Mouse (Mus musculus) liver, embryonic 14.5 days (tissue): ENCODE measurements around the gene Krr1. TPM values are rescaled to one million over a fixed set of nuclear protein-coding genes. Genes with fewer than 3 reads are reported as not detected.
"Not testable (repeated sequence)": the region's sequence is repeated elsewhere in the genome, so short reads cannot be mapped to it uniquely, and the experiment has no call there.

Experiments used
- ATAC-seq: fragments of 200-750 bp; cut with Nextera tagmentation; 2 replicates; pipeline ENCODE4 v1.8.0; 2017; ENCODE audit warnings: moderate number of reproducible peaks, mild to moderate bottlenecking, moderate library complexity; ENCODE audit not compliant: insufficient read depth
- DNase-seq, 3 experiments: peaks; one replicate each; pipeline ENCODE4 v3.0.0-alpha.2; 2012 to 2013; ENCODE audit warnings: low read depth in 3 of 3, low spot score in 3 of 3
- H3K27ac ChIP-seq: fragments of 300-500 bp; sonication (generic); 2 replicates; pipeline ENCODE4 v1.5.1; 2014; ENCODE audit warnings: moderate library complexity, mild to moderate bottlenecking, control low read depth, inconsistent platforms
- H3K27me3 ChIP-seq: fragments of 300-500 bp; sonication (generic); 2 replicates; pipeline ENCODE4 v1.6.1; 2014; ENCODE audit warnings: mild to moderate bottlenecking, low read length, moderate library complexity; ENCODE audit not compliant: control insufficient read depth, insufficient read depth
- H3K36me3 ChIP-seq: fragments of 300-500 bp; sonication (generic); replicated peaks from 2 replicates; pipeline ENCODE4 v1.6.1; 2014; ENCODE audit warnings: low read depth; ENCODE audit not compliant: control insufficient read depth, insufficient read depth
- H3K4me1 ChIP-seq, 2 experiments: fragments of 200-500 bp in 1 of 2; fragments of 300-500 bp in 1 of 2; sonication (generic) in 1 of 2; replicated peaks; 2 replicates each; pipeline ENCODE4 v1.6.1; 2012 to 2014; ENCODE audit warnings: antibody characterized with exemption in 1 of 2, inconsistent platforms in 1 of 2, low read length in 1 of 2; ENCODE audit not compliant: control insufficient read depth in 2 of 2, insufficient read depth in 2 of 2
- H3K4me2 ChIP-seq: fragments of 300-500 bp; sonication (generic); 2 replicates; pipeline ENCODE4 v1.6.1; 2014; ENCODE audit warnings: low read depth, mild to moderate bottlenecking, control low read depth, moderate library complexity
- H3K4me3 ChIP-seq, 2 experiments: fragments of 200-500 bp in 1 of 2; fragments of 300-500 bp in 1 of 2; sonication (generic) in 1 of 2; 2 replicates each; pipeline ENCODE4 v1.5.1; 2012 to 2014; ENCODE audit warnings: low read depth in 2 of 2, low read length in 2 of 2, mild to moderate bottlenecking in 2 of 2, control low read depth in 1 of 2, inconsistent platforms in 1 of 2, moderate library complexity in 1 of 2; ENCODE audit not compliant: insufficient read depth in 1 of 2
- H3K9ac ChIP-seq: fragments of 300-500 bp; sonication (generic); replicated peaks from 2 replicates; pipeline ENCODE4 v1.6.1; 2014; ENCODE audit warnings: mild to moderate bottlenecking, control low read depth, moderate library complexity
- H3K9me3 ChIP-seq: fragments of 300-500 bp; sonication (generic); 2 replicates; pipeline ENCODE4 v1.6.1; 2016; ENCODE audit warnings: low read length, mixed read lengths; ENCODE audit not compliant: control insufficient read depth
- CTCF ChIP-seq: IDR thresholded peaks from 2 replicates; pipeline ENCODE4 v1.5.1; 2016; ENCODE audit warnings: antibody characterized with exemption, low read depth, control low read depth
- EP300 ChIP-seq: IDR thresholded peaks from 2 replicates; pipeline ENCODE4 v1.6.1; 2016; ENCODE audit warnings: antibody characterized with exemption, low read depth
- WGBS: fragments of 180-500 bp; shearing (Covaris S2); extraction: QIAGEN DNeasy Blood & Tissue Kit; methylation state at CpG from one replicate; pipeline ENCODE4 v1.1.7; 2014; ENCODE audit not compliant: insufficient replicate concordance; 5-methylcytosine and 5-hydroxymethylcytosine counted together
- polyA plus RNA-seq, 2 experiments: library from polyadenylated mRNA; depleted of rRNA in 1 of 2; stranded (reverse) in 1 of 2; unstranded in 1 of 2; fragments of >200 nt; fragmentation: Nextera tagmentation in 1 of 2; extraction: Ambion mirVana in 1 of 2; gene quantifications; 2 replicates each; pipeline versions ENCODE4 v1.2.1 to v1.2.3; 2012 to 2014

Gene Krr1
- polyA plus RNA-seq, 2 experiments: 9.9 to 22.1 TPM

DNA sequence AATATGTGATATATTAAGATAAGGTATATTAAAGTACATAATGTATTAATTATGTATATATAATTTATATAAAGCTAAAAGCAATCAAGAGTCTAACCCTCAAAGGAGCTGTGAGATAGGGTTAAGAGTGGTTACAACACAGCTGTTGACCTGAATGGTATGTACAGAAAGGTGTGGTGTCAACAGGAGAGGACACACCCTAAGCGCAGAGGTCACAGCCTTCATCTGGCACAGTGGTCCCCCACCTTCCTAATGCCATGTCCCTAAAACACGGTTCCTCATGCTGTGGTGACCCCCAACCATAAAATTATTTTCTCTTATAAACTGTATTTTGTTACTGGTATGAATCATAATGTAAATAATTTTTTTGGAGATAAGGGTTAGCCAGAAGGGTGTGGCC, 28.9 kb downstream of the Krr1 start:
- Histone ChIP-seq H3K9ac (no peak overlapping the region), H3K27me3 (no peaks in the 10 kb centered on the region), H3K9me3 (no peaks in the 10 kb centered on the region), H3K4me1 (peaks cover 18 to 30% of the 10 kb centered on the region in 2 experiments), H3K36me3 (no peaks in the 10 kb centered on the region), H3K4me3 (no peak overlapping the region), H3K4me2 (peak overlapping the region; percentile 48; the same call in 1 of the 2 replicates), H3K27ac (no peak overlapping the region)
- TF ChIP-seq EP300 (no peak), CTCF (no peak)
- 59% methylated on average over 2 of the region's 2 CpGs for WGBS
- ATAC-seq (no peak), DNase-seq (no peak)

DNA sequence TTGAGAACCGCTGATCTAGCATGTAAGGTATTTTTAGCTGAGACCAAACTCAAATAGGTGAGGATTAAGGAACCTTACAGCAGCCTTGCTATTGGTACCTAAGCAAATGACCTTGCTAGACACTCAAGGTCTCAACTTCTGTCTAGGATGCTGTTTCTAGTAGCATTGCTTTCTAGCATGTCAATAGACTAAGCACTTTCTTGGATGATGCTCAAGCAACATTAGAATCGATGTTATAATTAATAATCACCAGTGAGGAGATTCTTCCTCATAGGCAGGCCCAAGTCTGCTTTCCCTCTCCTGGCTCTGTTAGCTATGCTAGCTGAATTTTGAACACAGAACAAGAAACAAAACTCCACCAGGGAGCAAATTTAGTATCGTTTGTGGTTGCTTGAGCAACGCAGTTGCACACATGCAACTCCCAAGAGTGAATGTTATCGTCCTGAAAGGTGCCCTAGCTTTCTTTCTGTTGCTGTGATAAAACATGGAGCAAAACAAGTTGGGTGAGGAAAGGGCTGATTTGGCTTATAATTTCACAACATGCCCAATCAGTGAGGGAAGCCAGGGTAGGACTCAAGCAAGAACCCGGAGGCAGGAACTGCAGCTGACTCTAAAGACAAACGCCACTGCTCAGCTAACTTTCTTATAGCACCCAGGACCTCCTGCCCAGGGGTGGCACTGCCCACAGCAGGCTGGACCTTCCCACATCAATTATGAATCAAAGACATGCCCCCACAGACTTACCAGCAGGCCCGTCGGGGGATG, 29.5 kb downstream of the Krr1 start:
- ATAC-seq (peak; percentile 40; the same call in 1 of the 2 replicates), DNase-seq (no peak)
- Histone ChIP-seq H3K27ac (peak overlapping the region; percentile 19; the same call in 1 of the 2 replicates), H3K9me3 (no peaks in the 10 kb centered on the region), H3K4me1 (peaks cover 18 to 30% of the 10 kb centered on the region in 2 experiments), H3K4me2 (peak overlapping the region; percentile 48), H3K27me3 (no peaks in the 10 kb centered on the region), H3K4me3 (peak overlapping the region in 1 of 2 experiments; percentile 4; a peak in 2 of 4 replicates), H3K36me3 (no peaks in the 10 kb centered on the region), H3K9ac (no peak overlapping the region)
- TF ChIP-seq CTCF (no peak), EP300 (no peak)
- 19% methylated on average over 9 of the region's 9 CpGs for WGBS

DNA sequence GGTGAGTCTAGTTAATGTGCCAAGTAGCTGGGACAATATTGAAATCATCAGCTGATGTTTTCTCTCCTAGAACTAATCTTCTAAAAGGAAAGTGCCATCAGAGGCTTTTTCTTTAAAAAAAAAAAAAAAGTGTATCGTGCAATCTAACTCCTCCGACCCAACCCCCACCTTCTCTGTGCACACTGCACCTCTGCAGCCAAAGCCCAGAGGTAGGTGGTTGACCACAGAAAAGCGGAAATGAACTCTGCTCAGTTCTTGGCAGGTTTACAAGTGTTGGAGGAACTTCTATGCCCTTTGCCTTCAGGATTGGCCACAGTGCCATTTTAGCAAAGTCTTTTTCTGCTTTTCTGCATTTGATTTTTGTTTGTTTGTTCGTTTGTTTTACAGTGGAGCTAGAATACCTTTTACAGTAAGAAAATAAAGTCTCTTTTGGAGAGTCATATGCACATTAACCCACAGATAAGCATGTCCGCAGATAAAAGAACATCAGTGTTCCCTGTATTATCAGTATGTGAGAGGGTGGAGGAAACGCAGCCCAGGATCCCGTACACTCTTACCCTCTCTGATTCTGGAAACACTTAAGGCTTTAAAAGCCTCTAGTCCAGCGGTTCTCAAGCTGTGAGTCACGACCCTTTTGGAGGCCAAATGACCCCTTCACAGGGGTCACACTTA, 30.2 kb downstream of the Krr1 start, which contains the start of gene Glipr1:
Gene Glipr1 (minus strand): TSS at position 88 of the 672 bp plus-strand sequence.
- H3K27ac ChIP-seq: peak within 1 kb of the TSS; percentile 19; the same call in 1 of the 2 replicates
- H3K4me3 ChIP-seq: peak within 1 kb of the TSS in 1 of 2 experiments; percentile 4; a peak in 2 of 4 replicates
- TF ChIP-seq EP300: no peak
- TF ChIP-seq CTCF: no peak
- WGBS: 11% methylated on average over 9 of the region's 9 CpGs
- H3K36me3 ChIP-seq: no peaks in the 10 kb centered on the region
- H3K4me1 ChIP-seq: peaks cover 15 to 27% of the 10 kb centered on the region in 2 experiments
- ATAC-seq (peak; percentile 67), DNase-seq (peak in 2 of 3 experiments; percentile 26 to 44)
- H3K4me2 ChIP-seq: peak within 1 kb of the TSS; percentile 48
- no peaks in the 10 kb centered on the region for H3K27me3 ChIP-seq
- H3K9me3 ChIP-seq: no peaks in the 10 kb centered on the region
- H3K9ac ChIP-seq: no peak within 1 kb of the TSS

DNA sequence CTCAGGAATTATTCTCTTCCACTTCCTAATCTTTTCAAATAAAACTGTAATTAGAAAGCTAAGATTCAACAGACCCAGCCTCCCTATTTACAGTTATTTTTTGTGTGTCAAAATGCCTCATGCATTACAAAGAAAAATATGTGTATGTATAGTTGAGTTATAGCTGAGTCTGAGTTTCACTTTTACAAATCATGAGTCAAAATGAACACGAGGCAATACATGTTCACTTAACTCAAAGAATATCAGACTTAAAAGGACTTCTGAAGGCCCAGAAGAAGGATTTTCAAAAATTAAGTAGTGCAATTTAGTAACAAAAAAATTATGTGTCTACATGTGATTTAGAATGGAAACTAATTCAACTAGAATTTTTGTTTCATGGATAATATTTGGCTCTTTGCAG, 37.0 kb downstream of the Krr1 start:
- H3K9ac ChIP-seq, H3K9me3 ChIP-seq, DNase-seq, H3K27ac ChIP-seq, H3K27me3 ChIP-seq, H3K4me1 ChIP-seq, ATAC-seq, H3K36me3 ChIP-seq, H3K4me3 ChIP-seq, H3K4me2 ChIP-seq: not testable (repeated sequence)
- WGBS: 55% methylated on average over 1 of the region's 1 CpGs

DNA sequence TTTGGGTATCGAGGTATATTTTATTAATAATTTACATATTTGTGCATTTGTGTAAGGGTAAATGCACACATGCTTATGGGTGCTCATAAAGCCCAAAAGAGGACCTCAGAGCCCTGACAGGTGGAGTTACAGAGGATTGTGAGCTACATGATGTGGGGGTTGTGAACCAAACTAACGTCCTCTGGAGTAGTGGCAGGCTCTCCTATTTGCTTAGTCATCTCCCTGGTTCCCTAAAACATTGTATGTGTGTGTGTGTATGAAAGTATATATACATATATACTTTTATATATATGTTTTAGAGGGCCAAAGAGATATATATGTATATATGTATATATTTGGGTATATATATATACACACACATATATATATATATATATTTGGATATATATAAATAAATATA, 51.1 kb downstream of the Krr1 start:
- 36% methylated on average over 2 of the region's 2 CpGs for WGBS

DNA sequence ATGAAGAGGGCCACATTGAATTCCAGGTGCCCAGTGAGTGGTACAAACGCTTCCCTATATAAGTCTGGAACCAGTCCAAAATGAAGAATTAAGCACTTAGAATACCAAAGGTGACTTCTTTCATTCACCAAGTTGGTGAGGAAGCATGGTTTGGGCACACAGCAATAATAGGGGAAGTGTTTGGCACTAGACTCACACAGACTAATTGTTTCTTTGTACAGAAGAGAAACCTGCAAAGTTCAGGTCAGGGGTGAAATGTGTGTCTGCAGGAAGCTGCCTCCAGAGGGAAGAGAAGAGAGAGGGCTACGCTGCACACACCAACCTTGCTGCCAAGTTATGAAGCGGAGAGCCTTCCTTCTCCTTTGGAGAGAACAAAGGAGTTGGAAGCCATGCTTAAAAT, 56.2 kb downstream of the Krr1 start:
- not testable (repeated sequence) for H3K4me1 ChIP-seq, H3K4me2 ChIP-seq, H3K9me3 ChIP-seq, ATAC-seq, H3K9ac ChIP-seq, H3K36me3 ChIP-seq, DNase-seq, H3K27me3 ChIP-seq, H3K27ac ChIP-seq, H3K4me3 ChIP-seq
- 49% methylated on average over 3 of the region's 3 CpGs for WGBS

More for the DNA sequence above, 51.1 kb downstream of the Krr1 start:
- H3K36me3 ChIP-seq: no peaks in the 10 kb centered on the region
- no peaks in the 10 kb centered on the region for H3K27me3 ChIP-seq
- H3K4me1 ChIP-seq: no peaks in the 10 kb centered on the region
- no peak overlapping the region for H3K9ac ChIP-seq
- H3K4me2 ChIP-seq: no peak overlapping the region
- ATAC-seq: no peak
- no peak overlapping the region for H3K27ac ChIP-seq
- DNase-seq: no peak
- TF ChIP-seq CTCF: no peak
- TF ChIP-seq EP300: no peak
- H3K4me3 ChIP-seq: no peak overlapping the region
- H3K9me3 ChIP-seq: no peaks in the 10 kb centered on the region
